Mouse (Mus musculus) T-cell, adult 2 months (primary cell): ENCODE data around the gene R3hdml.
"Not testable (repeated sequence)": the region's sequence is repeated elsewhere in the genome, so short reads cannot be mapped to it uniquely, and the experiment has no call there.

Source experiments
- DNase-seq: peaks from one replicate; pipeline ENCODE4 v3.0.0; 2022; ENCODE audit warnings: low spot score

R3hdml gene

GRCm38 (mm10) chr2:163492018-163492417, at the start of gene R3hdml:
Gene R3hdml, plus strand, starts transcription at chr2:163492318.
- no peak for DNase-seq

- no peak for DNase-seq
Measured at GRCm38 (mm10) chr2:163443543-163443942, 48.6 kb upstream of the R3hdml start.

GRCm38 (mm10) chr2:163444017-163444416, 48.1 kb upstream of the R3hdml start:
- no peak for DNase-seq

GRCm38 (mm10) chr2:163447375-163447774, 44.7 kb upstream of the R3hdml start:
- no peak for DNase-seq

GRCm38 (mm10) chr2:163449276-163449675, 42.8 kb upstream of the R3hdml start:
- no peak for DNase-seq

GRCm38 (mm10) chr2:163450668-163451295, 41.3 kb upstream of the R3hdml start:
- no peak for DNase-seq

- DNase-seq, result no peak
Measured at GRCm38 (mm10) chr2:163452738-163453137, 39.4 kb upstream of the R3hdml start.

GRCm38 (mm10) chr2:163453378-163453777, 38.7 kb upstream of the R3hdml start:
- no peak for DNase-seq

GRCm38 (mm10) chr2:163458539-163459265, 33.4 kb upstream of the R3hdml start:
- no peak for DNase-seq

GRCm38 (mm10) chr2:163459380-163459779, 32.7 kb upstream of the R3hdml start:
- DNase-seq, result no peak

- DNase-seq, result no peak
Measured at GRCm38 (mm10) chr2:163460622-163461021, 31.5 kb upstream of the R3hdml start.

GRCm38 (mm10) chr2:163461307-163461706, 30.8 kb upstream of the R3hdml start:
- not testable (repeated sequence) for DNase-seq

- DNase-seq, result no peak
Measured at GRCm38 (mm10) chr2:163462386-163462785, 29.7 kb upstream of the R3hdml start.

GRCm38 (mm10) chr2:163462801-163463200, 29.3 kb upstream of the R3hdml start:
- no peak for DNase-seq

GRCm38 (mm10) chr2:163463251-163463769, 28.8 kb upstream of the R3hdml start:
- no peak for DNase-seq

GRCm38 (mm10) chr2:163463998-163464397, 28.1 kb upstream of the R3hdml start:
- DNase-seq, result no peak

- DNase-seq, result no peak
Measured at GRCm38 (mm10) chr2:163464562-163464961, 27.6 kb upstream of the R3hdml start.

- DNase-seq, result no peak
Measured at GRCm38 (mm10) chr2:163466771-163467170, 25.3 kb upstream of the R3hdml start.

- no peak for DNase-seq
Measured at GRCm38 (mm10) chr2:163467585-163467984, 24.5 kb upstream of the R3hdml start.

GRCm38 (mm10) chr2:163468866-163469265, 23.3 kb upstream of the R3hdml start:
- no peak for DNase-seq

- DNase-seq, result no peak
Measured at GRCm38 (mm10) chr2:163469711-163470110, 22.4 kb upstream of the R3hdml start.

GRCm38 (mm10) chr2:163471136-163471535, 21.0 kb upstream of the R3hdml start:
- no peak for DNase-seq

GRCm38 (mm10) chr2:163471710-163472465, 20.2 kb upstream of the R3hdml start:
- no peak for DNase-seq
